Mouse (Mus musculus) neural tube, embryonic 10.5 days (tissue): ENCODE data around the gene Olfr1222.
"Not testable (repeated sequence)": the region's sequence is repeated elsewhere in the genome, so short reads cannot be mapped to it uniquely, and the experiment has no call there.

Experiments
- DNase-seq: peaks from one replicate; pipeline ENCODE4 v3.0.0-alpha.2; 2017; ENCODE audit warnings: low spot score; ENCODE audit errors: extremely low spot score

Gene Olfr1222

GRCm38 (mm10) chr2:89132954-89133353, at the start of gene Olfr1222:
Gene Olfr1222, minus strand, starts transcription at chr2:89133054.
- DNase-seq = no peak

- DNase-seq = no peak
These were observed 41.7 kb upstream of the Olfr1222 start, which contains the start of gene Olfr1225 for GRCm38 (mm10) chr2:89174569-89174968. Gene Olfr1225, minus strand, starts transcription at chr2:89174669.

GRCm38 (mm10) chr2:89164711-89165110, 31.9 kb upstream of the Olfr1222 start:
- not testable (repeated sequence) for DNase-seq

- not testable (repeated sequence) for DNase-seq
These were observed 31.1 kb upstream of the Olfr1222 start, which contains the start of gene Olfr1224-ps1 for GRCm38 (mm10) chr2:89163991-89164390. Gene Olfr1224-ps1, minus strand, starts transcription at chr2:89164091.

- DNase-seq = no peak
These were observed 18.6 kb upstream of the Olfr1222 start, which contains the start of gene Olfr1223 for GRCm38 (mm10) chr2:89151460-89151859. Gene Olfr1223, minus strand, starts transcription at chr2:89151560.

- no peak for DNase-seq
These were observed 15.7 kb downstream of the Olfr1222 start, which contains the start of gene Olfr1221 for GRCm38 (mm10) chr2:89117183-89117582. Gene Olfr1221, minus strand, starts transcription at chr2:89117283.

- DNase-seq = no peak
These were observed 26.1 kb downstream of the Olfr1222 start, which contains the start of gene Olfr1220 for GRCm38 (mm10) chr2:89106735-89107134. Gene Olfr1220, minus strand, starts transcription at chr2:89106835.

GRCm38 (mm10) chr2:89105651-89106050, 27.2 kb downstream of the Olfr1222 start:
- DNase-seq = no peak

- no peak for DNase-seq
These were observed 39.0 kb downstream of the Olfr1222 start for GRCm38 (mm10) chr2:89093848-89094247.

- DNase-seq = no peak
These were observed 49.4 kb downstream of the Olfr1222 start, which contains the start of gene Olfr1219 for GRCm38 (mm10) chr2:89083413-89083812. Gene Olfr1219, minus strand, starts transcription at chr2:89083513.

GRCm38 (mm10) chr2:89081487-89081886, 51.4 kb downstream of the Olfr1222 start:
- DNase-seq = no peak
